Mouse (Mus musculus) limb, embryonic 12.5 days (tissue): ENCODE data around the gene Cmtr1. TPM values are rescaled to one million over a fixed set of nuclear protein-coding genes. Genes with fewer than 3 reads are reported as not detected.

ENCODE experiments used
- ATAC-seq: fragments of 200-750 bp; cut with Nextera tagmentation; 2 replicates; pipeline ENCODE4 v1.8.0; 2017; ENCODE audit warnings: low read depth, moderate TSS enrichment; ENCODE audit not compliant: insufficient number of reproducible peaks, insufficient read depth, low FRiP score, low TSS enrichment
- H3K27ac ChIP-seq: fragments of 300-500 bp; sonication (generic); 2 replicates; pipeline ENCODE4 v1.5.1; 2016; ENCODE audit warnings: mild to moderate bottlenecking, moderate library complexity
- H3K27me3 ChIP-seq: fragments of 300-500 bp; sonication (generic); 2 replicates; pipeline ENCODE4 v1.6.1; 2016; ENCODE audit warnings: mild to moderate bottlenecking, moderate library complexity
- H3K36me3 ChIP-seq: fragments of 300-500 bp; sonication (generic); 2 replicates; pipeline ENCODE4 v1.6.1; 2016; ENCODE audit warnings: mild to moderate bottlenecking, moderate library complexity
- H3K4me1 ChIP-seq: fragments of 300-500 bp; sonication (generic); replicated peaks from 2 replicates; pipeline ENCODE4 v1.6.1; 2016
- H3K4me2 ChIP-seq: fragments of 300-500 bp; sonication (generic); 2 replicates; pipeline ENCODE4 v1.6.1; 2016; ENCODE audit warnings: mild to moderate bottlenecking, moderate library complexity
- H3K4me3 ChIP-seq: fragments of 300-500 bp; sonication (generic); replicated peaks from 2 replicates; pipeline ENCODE4 v1.5.1; 2016; ENCODE audit warnings: mild to moderate bottlenecking
- H3K9ac ChIP-seq: fragments of 300-500 bp; sonication (generic); replicated peaks from 2 replicates; pipeline ENCODE4 v1.6.1; 2016; ENCODE audit warnings: mild to moderate bottlenecking, moderate library complexity
- H3K9me3 ChIP-seq: fragments of 300-500 bp; sonication (generic); 2 replicates; pipeline ENCODE4 v1.6.1; 2016; ENCODE audit warnings: mild to moderate bottlenecking, moderate library complexity
- WGBS: fragments of 180-500 bp; shearing (Covaris S2); methylation state at CpG from one replicate; pipeline ENCODE4 v1.1.7; 2016; 5-methylcytosine and 5-hydroxymethylcytosine counted together
- polyA plus RNA-seq: library from polyadenylated mRNA; unstranded; fragments of >200 nt; fragmentation: Nextera tagmentation; extraction: Ambion mirVana; gene quantifications from 2 replicates; pipeline ENCODE4 v1.2.1, GENCODE M21; 2016

Gene Cmtr1
- polyA plus RNA-seq, 1 experiment from 2014 or later, result 147 TPM

GRCm38 (mm10) chr17:29720755-29721365 lies 60.5 kb downstream of the Cmtr1 start:
- Histone ChIP-seq H3K4me1 (peaks cover 7% of the 10 kb centered on the region), H3K9ac (no peak overlapping the region), H3K4me3 (no peak overlapping the region), H3K4me2 (no peak overlapping the region), H3K27ac (no peak overlapping the region), H3K27me3 (no peaks in the 10 kb centered on the region), H3K36me3 (no peaks in the 10 kb centered on the region), H3K9me3 (no peaks in the 10 kb centered on the region)
- ATAC-seq, result no peak
- WGBS, result 65% methylated on average over 11 of the region's 11 CpGs

GRCm38 (mm10) chr17:29724610-29725009 lies 64.2 kb downstream of the Cmtr1 start:
- Histone ChIP-seq H3K9me3 (no peaks in the 10 kb centered on the region), H3K27me3 (no peaks in the 10 kb centered on the region), H3K36me3 (no peaks in the 10 kb centered on the region), H3K4me2 (no peak overlapping the region), H3K9ac (no peak overlapping the region), H3K27ac (no peak overlapping the region), H3K4me3 (no peak overlapping the region), H3K4me1 (no peaks in the 10 kb centered on the region)
- ATAC-seq, result no peak
- WGBS, result 79% methylated on average over 6 of the region's 6 CpGs

GRCm38 (mm10) chr17:29725027-29725620 lies 64.7 kb downstream of the Cmtr1 start:
- Histone ChIP-seq H3K27me3 (no peaks in the 10 kb centered on the region), H3K36me3 (no peaks in the 10 kb centered on the region), H3K4me1 (peaks cover under 1% of the 10 kb centered on the region; the same call in 1 of the 2 replicates), H3K27ac (no peak overlapping the region), H3K9ac (no peak overlapping the region), H3K4me3 (no peak overlapping the region), H3K4me2 (no peak overlapping the region), H3K9me3 (no peaks in the 10 kb centered on the region)
- WGBS, result 80% methylated on average over 6 of the region's 6 CpGs
- no peak for ATAC-seq

- H3K9me3 ChIP-seq, result 0 out of 2 replicates have a peak, but pooled peaks cover 2% of the 10 kb centered on the region
- H3K36me3 ChIP-seq, result no peaks in the 10 kb centered on the region
- H3K4me2 ChIP-seq, result no peak overlapping the region
- no peak overlapping the region for H3K27ac ChIP-seq
- 55% methylated on average over 8 of the region's 8 CpGs for WGBS
- no peak overlapping the region for H3K9ac ChIP-seq
- H3K27me3 ChIP-seq, result no peaks in the 10 kb centered on the region
- H3K4me1 ChIP-seq, result peaks cover 12% of the 10 kb centered on the region
- ATAC-seq, result no peak
- H3K4me3 ChIP-seq, result no peak overlapping the region
These were observed 67.7 kb downstream of the Cmtr1 start for GRCm38 (mm10) chr17:29728082-29728481.

DNA sequence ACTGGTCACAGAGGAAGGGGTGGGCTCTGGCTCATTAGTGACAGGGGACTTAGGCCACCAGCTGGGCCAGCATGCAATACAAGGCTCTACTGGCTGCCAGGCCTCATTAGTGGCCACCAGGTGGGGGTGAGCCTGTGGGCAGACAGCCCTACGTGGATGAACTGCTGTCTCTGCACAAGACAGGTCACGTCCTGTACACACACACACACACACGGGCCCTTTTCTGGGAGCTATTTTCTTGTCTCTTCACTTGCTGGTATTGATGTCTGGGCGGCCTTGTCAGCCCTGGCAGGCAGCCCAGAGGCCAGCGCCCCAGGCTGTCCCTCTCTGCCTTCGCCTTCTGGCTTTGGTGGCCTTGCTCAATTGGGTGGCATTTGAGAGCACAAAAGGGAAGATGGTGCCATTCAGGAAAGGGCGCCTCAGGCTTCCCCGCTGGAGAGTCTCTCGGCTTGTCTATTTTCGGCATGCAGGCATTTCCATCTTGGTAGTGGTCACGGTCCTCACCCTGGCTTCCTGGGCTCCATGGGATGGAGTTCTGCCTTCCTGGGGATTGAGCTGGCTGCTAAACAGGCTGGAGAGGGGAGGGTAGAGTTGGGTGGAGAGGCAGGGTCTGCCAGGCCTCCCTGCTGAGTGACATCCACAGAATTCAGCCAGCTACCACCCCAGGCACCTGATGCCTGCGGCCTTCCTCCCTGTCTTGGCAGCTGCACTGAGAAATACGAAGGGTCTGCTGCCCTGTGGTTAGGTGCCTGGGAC lies 70.3 kb downstream of the Cmtr1 start:
- H3K27ac ChIP-seq, result no peak overlapping the region
- H3K9me3 ChIP-seq, result 0 out of 2 replicates have a peak, but pooled peaks cover 4% of the 10 kb centered on the region
- H3K27me3 ChIP-seq, result no peaks in the 10 kb centered on the region
- no peak for ATAC-seq
- no peaks in the 10 kb centered on the region for H3K36me3 ChIP-seq
- 60% methylated on average over 13 of the region's 13 CpGs for WGBS
- no peak overlapping the region for H3K4me2 ChIP-seq
- H3K4me3 ChIP-seq, result no peak overlapping the region
- no peak overlapping the region; the same call in 1 of the 2 replicates for H3K9ac ChIP-seq
- peaks cover 12% of the 10 kb centered on the region for H3K4me1 ChIP-seq

GRCm38 (mm10) chr17:29731266-29731952 lies 71.0 kb downstream of the Cmtr1 start:
- Histone ChIP-seq H3K36me3 (no peaks in the 10 kb centered on the region), H3K27me3 (no peaks in the 10 kb centered on the region), H3K9ac (no peak overlapping the region; the same call in 1 of the 2 replicates), H3K4me1 (peaks cover 14% of the 10 kb centered on the region), H3K4me2 (no peak overlapping the region), H3K27ac (no peak overlapping the region), H3K9me3 (0 out of 2 replicates have a peak, but pooled peaks cover 4% of the 10 kb centered on the region), H3K4me3 (no peak overlapping the region)
- ATAC-seq, result no peak
- 46% methylated on average over 12 of the region's 12 CpGs for WGBS

DNA sequence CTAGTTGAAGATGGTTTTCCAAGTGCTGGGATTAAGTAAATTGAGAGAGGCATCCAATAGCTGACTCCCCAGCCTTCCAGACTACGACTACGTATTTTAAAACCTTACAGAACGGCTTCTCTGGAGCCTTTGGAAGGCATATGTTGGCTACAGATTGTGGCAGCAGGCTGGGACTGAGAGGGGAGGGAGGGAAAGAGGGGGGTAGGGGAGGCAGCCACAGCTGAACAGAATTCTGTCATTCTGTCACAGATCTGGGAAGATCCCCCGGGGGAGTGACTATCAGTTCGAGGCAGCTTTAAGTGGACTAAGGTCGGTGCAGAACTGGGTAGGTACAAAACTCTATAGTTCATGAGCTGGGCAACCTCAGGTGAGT lies 71.5 kb downstream of the Cmtr1 start:
- Histone ChIP-seq H3K4me1 (peaks cover 17% of the 10 kb centered on the region), H3K27me3 (no peaks in the 10 kb centered on the region), H3K36me3 (no peaks in the 10 kb centered on the region), H3K4me2 (no peak overlapping the region), H3K27ac (no peak overlapping the region), H3K4me3 (no peak overlapping the region), H3K9me3 (0 out of 2 replicates have a peak, but pooled peaks cover 4% of the 10 kb centered on the region), H3K9ac (no peak overlapping the region)
- WGBS, result 68% methylated on average over 6 of the region's 6 CpGs
- no peak for ATAC-seq

DNA sequence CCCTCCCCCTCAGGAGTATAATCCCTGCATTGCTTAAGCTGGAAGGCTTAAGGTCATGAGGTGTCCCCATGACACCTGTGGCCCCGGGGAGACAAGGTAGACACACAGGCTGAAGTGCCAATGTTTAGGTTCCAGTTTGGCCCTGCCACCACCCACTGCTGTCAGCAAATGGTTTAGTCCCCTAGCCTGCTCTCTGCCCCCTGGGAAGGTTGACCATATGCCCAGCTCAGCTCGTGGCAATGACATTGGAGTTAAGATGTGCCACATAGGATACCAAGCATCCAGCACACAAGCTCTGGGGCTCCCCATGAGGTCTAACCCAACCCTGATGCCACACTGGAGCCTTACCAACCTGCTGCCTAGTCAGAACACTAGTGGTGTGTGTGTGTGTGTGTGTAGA lies 72.1 kb downstream of the Cmtr1 start:
- 65% methylated on average over 2 of the region's 2 CpGs for WGBS
- no peak overlapping the region for H3K4me2 ChIP-seq
- H3K36me3 ChIP-seq, result no peaks in the 10 kb centered on the region
- H3K27me3 ChIP-seq, result no peaks in the 10 kb centered on the region
- no peak overlapping the region for H3K9ac ChIP-seq
- H3K4me1 ChIP-seq, result peaks cover 17% of the 10 kb centered on the region
- H3K9me3 ChIP-seq, result 0 out of 2 replicates have a peak, but pooled peaks cover 4% of the 10 kb centered on the region
- H3K27ac ChIP-seq, result no peak overlapping the region
- H3K4me3 ChIP-seq, result no peak overlapping the region
- ATAC-seq, result no peak

- 37% methylated on average over 15 of the region's 15 CpGs for whole genome bisulfite sequencing
- Histone ChIP-seq H3K9me3 (0 out of 2 replicates have a peak, but pooled peaks cover 4% of the 10 kb centered on the region), H3K27ac (no peak overlapping the region), H3K4me3 (no peak overlapping the region), H3K4me1 (peaks cover 16% of the 10 kb centered on the region), H3K27me3 (no peaks in the 10 kb centered on the region), H3K36me3 (no peaks in the 10 kb centered on the region), H3K9ac (no peak overlapping the region), H3K4me2 (no peak overlapping the region)
- ATAC-seq, result no peak
These were observed 76.1 kb downstream of the Cmtr1 start for GRCm38 (mm10) chr17:29736448-29737014.

GRCm38 (mm10) chr17:29737849-29738804 lies 77.7 kb downstream of the Cmtr1 start:
- no peak for ATAC-seq
- no peaks in the 10 kb centered on the region for H3K36me3 ChIP-seq
- 0 out of 2 replicates have a peak, but pooled peaks cover under 1% of the 10 kb centered on the region for H3K9me3 ChIP-seq
- H3K4me1 ChIP-seq, result peaks cover 16% of the 10 kb centered on the region
- no peak overlapping the region for H3K9ac ChIP-seq
- H3K4me2 ChIP-seq, result no peak overlapping the region
- H3K4me3 ChIP-seq, result no peak overlapping the region
- WGBS, result 47% methylated on average over 22 of the region's 22 CpGs
- H3K27me3 ChIP-seq, result 0 out of 2 replicates have a peak, but pooled peaks cover 6% of the 10 kb centered on the region
- H3K27ac ChIP-seq, result no peak overlapping the region
